ENCODE assay signal across 31 mouse cellular contexts in genomic region chr3:102319331-102319730, GRCm38 (mm10).
"Had no signal": no experiment of that assay in that cellular context is flagged by ENCODE, and none has a peak within 500 bp of the region (broad histone marks: within the 10 kb centered on the region; RNA-seq: fewer than 3 reads in every experiment).

No protein-coding gene starts in this region.

- H3K4me1 ChIP-seq: limb, embryonic 12.5 days; limb, embryonic 13.5 days; limb, embryonic 15.5 days; liver, embryonic 12.5 days; liver, embryonic 13.5 days; liver, embryonic 15.5 days; lung, embryonic 15.5 days; megakaryocyte, embryonic 14.5 days; midbrain, embryonic 13.5 days; midbrain, embryonic 15.5 days had no signal

- ATAC-seq: liver, embryonic 12.5 days; liver, postnatal 0 days; lung, postnatal 0 days; midbrain, embryonic 13.5 days; midbrain, embryonic 15.5 days; midbrain, embryonic 16.5 days had no signal

- H3K27ac ChIP-seq: left cerebral cortex, adult 2 months; limb, embryonic 12.5 days; limb, embryonic 13.5 days; limb, embryonic 15.5 days; liver, embryonic 12.5 days; liver, embryonic 13.5 days; liver, embryonic 14.5 days; liver, embryonic 15.5 days; lung, embryonic 15.5 days; macrophage; midbrain, embryonic 10.5 days; midbrain, embryonic 12.5 days; midbrain, embryonic 13.5 days; midbrain, embryonic 15.5 days had no signal

- DNase-seq: left cerebral cortex, postnatal 4 days; liver; liver, embryonic 13.5 days; liver, postnatal 0 days; lung, adult 18-20 months; lung, adult 2 months; lung, embryonic 14.5 days; lung, postnatal 10 days; lung, postnatal 14 days; lung, postnatal 36 days; lung, postnatal 4 days; midbrain, embryonic 14.5 days had no signal

- H3K4me2 ChIP-seq: limb, embryonic 12.5 days; limb, embryonic 13.5 days; limb, embryonic 15.5 days; liver, embryonic 11.5 days; liver, embryonic 12.5 days; liver, embryonic 13.5 days; liver, embryonic 15.5 days; lung, embryonic 14.5 days; lung, embryonic 15.5 days; midbrain, embryonic 11.5 days; midbrain, embryonic 12.5 days; midbrain, embryonic 13.5 days; midbrain, embryonic 15.5 days had no signal

- H3K27me3 ChIP-seq: limb, embryonic 12.5 days; limb, embryonic 13.5 days; limb, embryonic 15.5 days; liver, embryonic 12.5 days; liver, embryonic 13.5 days; liver, embryonic 15.5 days; megakaryocyte, embryonic 14.5 days; midbrain, embryonic 12.5 days; midbrain, embryonic 13.5 days; midbrain, embryonic 15.5 days had no signal

- H3K4me3 ChIP-seq: left cerebral cortex, adult 2 months; limb, embryonic 12.5 days; limb, embryonic 13.5 days; limb, embryonic 15.5 days; liver, embryonic 12.5 days; liver, embryonic 13.5 days; liver, embryonic 15.5 days; lung, embryonic 15.5 days; megakaryocyte, embryonic 14.5 days; midbrain, embryonic 10.5 days; midbrain, embryonic 12.5 days; midbrain, embryonic 13.5 days; midbrain, embryonic 15.5 days; myocyte had no signal

- H3K9ac ChIP-seq: limb, embryonic 12.5 days; limb, embryonic 13.5 days; limb, embryonic 15.5 days; liver, embryonic 12.5 days; liver, embryonic 13.5 days; liver, embryonic 14.5 days; liver, embryonic 15.5 days; liver, postnatal 0 days; lung, embryonic 14.5 days; lung, embryonic 15.5 days; midbrain, embryonic 12.5 days; midbrain, embryonic 13.5 days; midbrain, embryonic 15.5 days had no signal

- H3K9me3 ChIP-seq: limb, embryonic 12.5 days; limb, embryonic 13.5 days; limb, embryonic 15.5 days; liver, embryonic 12.5 days; liver, embryonic 13.5 days; liver, embryonic 15.5 days; lung, embryonic 15.5 days; midbrain, embryonic 10.5 days; midbrain, embryonic 12.5 days; midbrain, embryonic 13.5 days; midbrain, embryonic 15.5 days had no signal

- H3K36me3 ChIP-seq: limb, embryonic 12.5 days; limb, embryonic 13.5 days; limb, embryonic 15.5 days; liver, embryonic 12.5 days; liver, embryonic 13.5 days; liver, embryonic 15.5 days; lung, embryonic 15.5 days; midbrain, embryonic 10.5 days; midbrain, embryonic 12.5 days; midbrain, embryonic 13.5 days; midbrain, embryonic 15.5 days had no signal
